Mouse (Mus musculus): ENCODE measurements at regions not wholly inside any gene's neighbourhood (a gene's known extent, or its start where the extent isn't known, plus 50 kb on each side); places are given as distances from the start of the nearest gene placed in this dataset.
A peak's percentile ranks its signal among the peaks of the same experiment; 100 is the strongest.

GRCm38 (mm10) chr10:126815730-126816129 lies 85.4 kb downstream of the Atp23 start:
- H3K27me3 ChIP-seq (ENCODE audit: control insufficient read depth, insufficient read depth, low read length) = no peaks in the 10 kb centered on the region
- no peak overlapping the region for H3K4me3 ChIP-seq (ENCODE audit: low read length)
- no peak overlapping the region for H3K4me2 ChIP-seq (replicated peaks; ENCODE audit: low read depth, low read length)
- H3K4me1 ChIP-seq (ENCODE audit: control insufficient read depth, insufficient read depth, low read length) = no peaks in the 10 kb centered on the region
- ATAC-seq (ENCODE audit: low FRiP score, low TSS enrichment) = no peak
- no peaks in the 10 kb centered on the region for H3K9me3 ChIP-seq (ENCODE audit: control insufficient read depth, low read length)
- 82% methylated on average over 5 of the region's 5 CpGs for WGBS
- H3K36me3 ChIP-seq (ENCODE audit: control insufficient read depth, insufficient read depth, low read length) = no peaks in the 10 kb centered on the region
- no peak overlapping the region for H3K27ac ChIP-seq (ENCODE audit: low read depth, low read length)
- H3K9ac ChIP-seq (ENCODE audit: low read depth, low read length) = no peak overlapping the region

DNA sequence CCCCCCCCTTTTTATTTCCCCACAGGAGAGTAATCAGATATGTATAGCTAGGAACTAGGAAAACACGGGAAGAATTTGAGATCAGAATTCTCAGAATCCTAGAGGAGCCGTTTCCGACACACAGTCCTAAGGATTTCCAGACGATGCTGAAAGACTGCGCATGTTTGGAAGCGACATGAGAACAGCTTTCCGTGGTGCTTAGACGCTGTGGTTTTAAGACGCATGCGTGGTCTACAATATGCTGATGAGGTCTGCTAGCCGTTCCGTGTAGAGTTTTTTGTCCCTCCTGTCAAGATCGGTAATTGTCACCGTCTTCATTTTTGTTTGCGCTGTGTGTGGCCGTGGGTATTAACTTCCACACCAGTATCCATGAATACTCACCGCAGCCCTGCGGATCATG lies 86.2 kb downstream of the Atp23 start:
- Histone ChIP-seq H3K4me1 (ENCODE audit: control insufficient read depth, insufficient read depth, low read length) (no peaks in the 10 kb centered on the region; the same call in 1 of the 2 replicates), H3K4me3 (ENCODE audit: low read length) (no peak overlapping the region), H3K9ac (ENCODE audit: low read depth, low read length) (no peak overlapping the region), H3K27ac (ENCODE audit: low read depth, low read length) (no peak overlapping the region), H3K36me3 (ENCODE audit: control insufficient read depth, insufficient read depth, low read length) (no peaks in the 10 kb centered on the region), H3K4me2 (replicated peaks; ENCODE audit: low read depth, low read length) (no peak overlapping the region), H3K27me3 (ENCODE audit: control insufficient read depth, insufficient read depth, low read length) (no peaks in the 10 kb centered on the region), H3K9me3 (ENCODE audit: control insufficient read depth, low read length) (no peaks in the 10 kb centered on the region)
- 93% methylated on average over 18 of the region's 18 CpGs for WGBS
- no peak for ATAC-seq (ENCODE audit: low FRiP score, low TSS enrichment)

DNA sequence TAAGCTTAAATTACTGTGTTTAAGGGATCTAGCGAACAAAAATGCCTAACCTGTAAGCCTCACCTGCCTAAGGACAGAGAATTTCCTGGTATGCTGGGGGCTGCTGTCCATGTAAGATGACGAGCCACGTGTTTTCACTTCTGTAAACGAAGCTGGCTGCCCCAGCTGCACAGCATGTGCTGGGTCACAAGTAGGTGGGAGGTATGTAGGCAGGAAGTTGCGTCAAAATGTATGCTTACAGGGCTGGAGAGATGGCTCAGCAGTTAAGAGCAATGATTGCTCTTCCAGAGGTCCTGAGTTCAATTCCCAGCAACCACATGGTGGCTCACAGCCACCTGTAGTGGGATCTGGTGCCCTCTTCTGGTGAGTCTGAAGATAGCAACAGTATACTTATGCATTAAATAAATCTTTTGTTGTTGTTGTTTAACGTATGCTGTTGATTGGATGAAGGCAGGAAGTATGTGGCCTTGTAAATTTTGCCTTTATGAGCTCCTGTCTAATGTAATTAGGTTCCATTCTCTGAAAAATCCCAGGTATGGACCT lies 88.0 kb downstream of the Atp23 start:
- H3K9me3 ChIP-seq (ENCODE audit: control insufficient read depth, low read length) = no peaks in the 10 kb centered on the region
- ATAC-seq (ENCODE audit: low FRiP score, low TSS enrichment) = no peak

GRCm38 (mm10) chr10:126812243-126812755 lies 88.9 kb downstream of the Atp23 start:
- no peaks in the 10 kb centered on the region; the same call in 1 of the 2 replicates for H3K4me1 ChIP-seq (ENCODE audit: control insufficient read depth, insufficient read depth, low read length)
- no peaks in the 10 kb centered on the region for H3K9me3 ChIP-seq (ENCODE audit: control insufficient read depth, low read length)
- peak; percentile 60; the same call in 1 of the 2 replicates for ATAC-seq (ENCODE audit: low FRiP score, low TSS enrichment)
- no peak overlapping the region for H3K4me3 ChIP-seq (ENCODE audit: low read length)
- WGBS = 64% methylated on average over 7 of the region's 7 CpGs
- no peak overlapping the region for H3K27ac ChIP-seq (ENCODE audit: low read depth, low read length)
- H3K9ac ChIP-seq (ENCODE audit: low read depth, low read length) = no peak overlapping the region
- no peaks in the 10 kb centered on the region for H3K36me3 ChIP-seq (ENCODE audit: control insufficient read depth, insufficient read depth, low read length)
- H3K27me3 ChIP-seq (ENCODE audit: control insufficient read depth, insufficient read depth, low read length) = no peaks in the 10 kb centered on the region
- H3K4me2 ChIP-seq (replicated peaks; ENCODE audit: low read depth, low read length) = no peak overlapping the region

More for the DNA sequence above, 88.0 kb downstream of the Atp23 start:
- Histone ChIP-seq H3K4me3 (ENCODE audit: low read length) (no peak overlapping the region), H3K4me1 (ENCODE audit: control insufficient read depth, insufficient read depth, low read length) (no peaks in the 10 kb centered on the region; the same call in 1 of the 2 replicates), H3K36me3 (ENCODE audit: control insufficient read depth, insufficient read depth, low read length) (no peaks in the 10 kb centered on the region), H3K4me2 (replicated peaks; ENCODE audit: low read depth, low read length) (no peak overlapping the region), H3K27me3 (ENCODE audit: control insufficient read depth, insufficient read depth, low read length) (no peaks in the 10 kb centered on the region), H3K27ac (ENCODE audit: low read depth, low read length) (no peak overlapping the region), H3K9ac (ENCODE audit: low read depth, low read length) (no peak overlapping the region)
- 85% methylated on average over 6 of the region's 6 CpGs for WGBS

GRCm38 (mm10) chr10:126810346-126811095 lies 90.6 kb downstream of the Atp23 start:
- no peak overlapping the region for H3K27ac ChIP-seq (ENCODE audit: low read depth, low read length)
- no peaks in the 10 kb centered on the region; the same call in 1 of the 2 replicates for H3K4me1 ChIP-seq (ENCODE audit: control insufficient read depth, insufficient read depth, low read length)
- H3K36me3 ChIP-seq (ENCODE audit: control insufficient read depth, insufficient read depth, low read length) = no peaks in the 10 kb centered on the region
- H3K9me3 ChIP-seq (ENCODE audit: control insufficient read depth, low read length) = no peaks in the 10 kb centered on the region
- H3K4me3 ChIP-seq (ENCODE audit: low read length) = no peak overlapping the region
- no peaks in the 10 kb centered on the region for H3K27me3 ChIP-seq (ENCODE audit: control insufficient read depth, insufficient read depth, low read length)
- WGBS = 61% methylated on average over 11 of the region's 11 CpGs
- H3K4me2 ChIP-seq (replicated peaks; ENCODE audit: low read depth, low read length) = peak overlapping the region; percentile 33; the same call in 1 of the 2 replicates
- no peak overlapping the region for H3K9ac ChIP-seq (ENCODE audit: low read depth, low read length)
- no peak for ATAC-seq (ENCODE audit: low FRiP score, low TSS enrichment)

DNA sequence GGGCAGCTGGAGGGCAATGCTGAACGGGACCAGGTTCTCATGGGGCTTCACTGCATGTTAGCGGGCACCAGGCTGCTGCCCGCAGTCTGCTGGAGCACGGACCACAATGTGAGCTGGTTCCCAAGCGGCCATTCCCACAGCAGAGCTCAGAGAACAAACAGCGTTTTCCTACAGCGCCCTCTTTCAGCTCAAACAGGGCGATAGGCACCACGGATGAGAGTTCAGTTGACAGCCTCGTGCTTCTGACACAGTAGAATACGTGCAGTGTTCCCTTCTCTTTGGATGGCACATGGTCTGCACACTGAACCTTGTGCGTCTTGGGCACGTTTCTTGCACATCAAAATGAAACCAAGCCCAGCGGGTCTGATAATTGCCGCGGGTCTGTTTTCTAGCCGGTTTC lies 91.6 kb downstream of the Atp23 start:
- WGBS = 60% methylated on average over 17 of the region's 17 CpGs
- Histone ChIP-seq H3K36me3 (ENCODE audit: control insufficient read depth, insufficient read depth, low read length) (no peaks in the 10 kb centered on the region), H3K9ac (ENCODE audit: low read depth, low read length) (no peak overlapping the region), H3K4me3 (ENCODE audit: low read length) (peak overlapping the region; percentile 23; the same call in 1 of the 2 replicates), H3K4me1 (ENCODE audit: control insufficient read depth, insufficient read depth, low read length) (no peaks in the 10 kb centered on the region; the same call in 1 of the 2 replicates), H3K27ac (ENCODE audit: low read depth, low read length) (no peak overlapping the region), H3K4me2 (replicated peaks; ENCODE audit: low read depth, low read length) (peak overlapping the region; percentile 33), H3K27me3 (ENCODE audit: control insufficient read depth, insufficient read depth, low read length) (no peaks in the 10 kb centered on the region), H3K9me3 (ENCODE audit: control insufficient read depth, low read length) (no peaks in the 10 kb centered on the region)
- no peak for ATAC-seq (ENCODE audit: low FRiP score, low TSS enrichment)

- H3K27me3 ChIP-seq (ENCODE audit: control insufficient read depth, insufficient read depth, low read length) = no peaks in the 10 kb centered on the region
- H3K9me3 ChIP-seq (ENCODE audit: control insufficient read depth, low read length) = no peaks in the 10 kb centered on the region
- 90% methylated on average over 4 of the region's 4 CpGs for WGBS
- H3K4me3 ChIP-seq (ENCODE audit: low read length) = no peak overlapping the region
- H3K27ac ChIP-seq (ENCODE audit: low read depth, low read length) = no peak overlapping the region
- no peak overlapping the region for H3K9ac ChIP-seq (ENCODE audit: low read depth, low read length)
- no peaks in the 10 kb centered on the region for H3K36me3 ChIP-seq (ENCODE audit: control insufficient read depth, insufficient read depth, low read length)
- no peak for ATAC-seq (ENCODE audit: low FRiP score, low TSS enrichment)
- no peak overlapping the region for H3K4me2 ChIP-seq (replicated peaks; ENCODE audit: low read depth, low read length)
- no peaks in the 10 kb centered on the region; the same call in 1 of the 2 replicates for H3K4me1 ChIP-seq (ENCODE audit: control insufficient read depth, insufficient read depth, low read length)
These were observed 94.3 kb downstream of the Atp23 start for GRCm38 (mm10) chr10:126806881-126807280.

DNA sequence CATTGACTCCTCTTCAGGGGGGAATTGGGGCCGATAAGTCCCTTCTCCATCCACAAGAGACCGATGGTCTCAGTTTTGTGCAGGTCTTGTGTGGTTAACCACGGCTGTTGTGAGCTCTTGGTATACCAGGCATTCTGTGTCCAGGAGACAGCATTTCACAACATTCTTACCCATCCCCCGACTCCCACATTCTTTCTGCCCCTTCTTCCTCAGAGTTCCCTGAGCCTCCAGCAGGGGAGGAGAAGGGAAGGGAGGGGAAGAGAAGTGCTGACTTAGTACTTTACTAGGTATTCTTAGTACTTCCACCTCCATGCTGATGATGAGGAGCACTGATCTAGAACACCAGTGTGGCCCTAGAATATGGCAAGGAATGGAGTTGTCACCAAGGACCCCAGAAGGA lies 98.4 kb downstream of the Atp23 start:
- Histone ChIP-seq H3K9ac (ENCODE audit: low read depth, low read length) (no peak overlapping the region), H3K27ac (ENCODE audit: low read depth, low read length) (no peak overlapping the region), H3K27me3 (ENCODE audit: control insufficient read depth, insufficient read depth, low read length) (no peaks in the 10 kb centered on the region), H3K36me3 (ENCODE audit: control insufficient read depth, insufficient read depth, low read length) (no peaks in the 10 kb centered on the region), H3K9me3 (ENCODE audit: control insufficient read depth, low read length) (no peaks in the 10 kb centered on the region), H3K4me2 (replicated peaks; ENCODE audit: low read depth, low read length) (no peak overlapping the region), H3K4me1 (ENCODE audit: control insufficient read depth, insufficient read depth, low read length) (no peaks in the 10 kb centered on the region), H3K4me3 (ENCODE audit: low read length) (no peak overlapping the region)
- ATAC-seq (ENCODE audit: low FRiP score, low TSS enrichment) = no peak
- 84% methylated on average over 4 of the region's 4 CpGs for WGBS

GRCm38 (mm10) chr10:126799393-126799792 lies 101.8 kb downstream of the Atp23 start:
- H3K4me1 ChIP-seq (ENCODE audit: control insufficient read depth, insufficient read depth, low read length) = no peaks in the 10 kb centered on the region
- 55% methylated on average over 4 of the region's 4 CpGs for WGBS
- no peak for ATAC-seq (ENCODE audit: low FRiP score, low TSS enrichment)

More at GRCm38 (mm10) chr10:126799393-126799792, 101.8 kb downstream of the Atp23 start:
- Histone ChIP-seq H3K27ac (ENCODE audit: low read depth, low read length) (no peak overlapping the region), H3K4me2 (replicated peaks; ENCODE audit: low read depth, low read length) (no peak overlapping the region), H3K27me3 (ENCODE audit: control insufficient read depth, insufficient read depth, low read length) (no peaks in the 10 kb centered on the region), H3K9ac (ENCODE audit: low read depth, low read length) (no peak overlapping the region), H3K36me3 (ENCODE audit: control insufficient read depth, insufficient read depth, low read length) (no peaks in the 10 kb centered on the region), H3K9me3 (ENCODE audit: control insufficient read depth, low read length) (no peaks in the 10 kb centered on the region), H3K4me3 (ENCODE audit: low read length) (no peak overlapping the region)
